Mouse (Mus musculus): ENCODE data around the gene Slco4a1. TPM values are rescaled to one million over a fixed set of nuclear protein-coding genes. Genes with fewer than 3 reads are reported as not detected.

Gene Slco4a1
- total RNA-seq, 1 experiment: 14.7 TPM

DNA sequence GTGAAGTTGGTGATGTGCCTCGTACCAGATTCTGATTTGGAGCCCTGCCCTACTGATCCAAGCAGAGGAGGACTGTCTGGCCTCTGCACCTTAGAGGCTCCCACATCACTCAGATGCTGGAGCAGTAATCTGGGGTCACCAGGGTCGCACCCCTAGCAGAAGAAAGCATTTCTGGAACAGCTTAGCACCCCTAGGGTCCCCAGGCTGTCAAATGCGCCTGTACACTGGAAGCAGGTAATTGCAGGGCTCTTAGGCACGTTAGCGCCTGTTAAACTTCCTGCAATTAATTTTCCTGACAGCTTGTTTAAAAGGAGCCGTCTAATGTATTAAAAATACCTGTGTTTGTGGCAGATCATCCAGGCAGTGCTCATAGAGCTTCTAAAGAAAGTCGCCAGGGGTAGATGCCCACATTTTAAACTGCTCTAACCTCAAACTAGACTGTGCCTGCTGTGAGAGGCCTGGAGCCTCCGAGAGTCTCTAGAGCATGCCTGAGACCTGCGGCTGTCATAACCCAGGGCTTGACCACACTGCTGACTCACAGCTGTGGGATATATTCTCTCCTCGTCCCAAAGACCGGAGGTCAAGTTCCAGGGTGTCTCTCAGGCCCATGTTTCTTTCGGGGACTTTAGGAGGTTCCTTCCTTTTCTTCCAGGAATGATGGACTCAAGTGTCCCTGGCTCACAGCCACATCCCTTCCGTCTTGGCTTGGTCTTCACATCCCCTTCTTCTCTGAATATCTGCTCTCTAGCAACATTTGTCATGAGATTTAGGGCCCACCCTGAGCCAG lies 56.0 kb downstream of the Slco4a1 start:
- TF ChIP-seq HCFC1 (IDR thresholded peaks at IDR 0.05; ENCODE audit: borderline replicate concordance, insufficient read depth, low read length) (no peak), MAFK (IDR thresholded peaks at IDR 0.05; ENCODE audit: insufficient read depth, low read depth, low read length) (no peak), ZC3H11A (IDR thresholded peaks at IDR 0.05; ENCODE audit: borderline replicate concordance, low read depth, low read length) (no peak), ZNF384 (IDR thresholded peaks at IDR 0.05; ENCODE audit: low read depth, low read length) (no peak), CHD2 (IDR thresholded peaks at IDR 0.05; ENCODE audit: low read depth, low read length) (no peak)
- Histone ChIP-seq H3K27ac (ENCODE audit: insufficient read depth, low read depth, low read length, poor library complexity, severe bottlenecking) (no peak overlapping the region), H3K4me1 (ENCODE audit: control insufficient read depth in 2 of 2, insufficient read depth in 2 of 2, low read length in 2 of 2, poor library complexity in 1 of 2) (0 out of 4 replicates have a peak, but pooled peaks cover 0 to 5% of the 10 kb centered on the region in 2 experiments), H3K9ac (ENCODE audit: insufficient read depth, low read depth, low read length, poor library complexity, severe bottlenecking) (no peak overlapping the region), H3K4me3 (ENCODE audit: insufficient read depth in 1 of 2, low read depth in 1 of 2, low read length in 2 of 2, poor library complexity in 1 of 2, severe bottlenecking in 1 of 2) (no peak overlapping the region), H3K9me3 (ENCODE audit: control insufficient read depth, insufficient read depth, low read depth, low read length) (no peaks in the 10 kb centered on the region), H3K36me3 (ENCODE audit: control insufficient read depth, insufficient read depth, low read length, poor library complexity, severe bottlenecking) (no peaks in the 10 kb centered on the region)
- no peak for DNase-seq (ENCODE audit: low read depth, low spot score)
- in situ Hi-C loops (cut with MboI; ENCODE audit: low sequenced_read_pairs in 2 of 2, unreplicated experiment in 2 of 2): no loop called here

GRCm38 (mm10) chr2:180513019-180513418 lies 57.0 kb downstream of the Slco4a1 start:
- in situ Hi-C loops (cut with MboI; ENCODE audit: low sequenced_read_pairs in 2 of 2, unreplicated experiment in 2 of 2): no loop called here
- Histone ChIP-seq H3K4me1 (ENCODE audit: control insufficient read depth in 2 of 2, insufficient read depth in 2 of 2, low read length in 2 of 2, poor library complexity in 1 of 2) (0 out of 4 replicates have a peak, but pooled peaks cover 0 to 5% of the 10 kb centered on the region in 2 experiments), H3K4me3 (ENCODE audit: insufficient read depth in 1 of 2, low read depth in 1 of 2, low read length in 2 of 2, poor library complexity in 1 of 2, severe bottlenecking in 1 of 2) (no peak overlapping the region), H3K9me3 (ENCODE audit: control insufficient read depth, insufficient read depth, low read depth, low read length) (no peaks in the 10 kb centered on the region), H3K9ac (ENCODE audit: insufficient read depth, low read depth, low read length, poor library complexity, severe bottlenecking) (no peak overlapping the region), H3K36me3 (ENCODE audit: control insufficient read depth, insufficient read depth, low read length, poor library complexity, severe bottlenecking) (no peaks in the 10 kb centered on the region), H3K27ac (ENCODE audit: insufficient read depth, low read depth, low read length, poor library complexity, severe bottlenecking) (no peak overlapping the region)
- TF ChIP-seq ZC3H11A (IDR thresholded peaks at IDR 0.05; ENCODE audit: borderline replicate concordance, low read depth, low read length) (no peak), HCFC1 (IDR thresholded peaks at IDR 0.05; ENCODE audit: borderline replicate concordance, insufficient read depth, low read length) (no peak), MAFK (IDR thresholded peaks at IDR 0.05; ENCODE audit: insufficient read depth, low read depth, low read length) (no peak), ZNF384 (IDR thresholded peaks at IDR 0.05; ENCODE audit: low read depth, low read length) (no peak), CHD2 (IDR thresholded peaks at IDR 0.05; ENCODE audit: low read depth, low read length) (no peak)
- no peak for DNase-seq (ENCODE audit: low read depth, low spot score)

DNA sequence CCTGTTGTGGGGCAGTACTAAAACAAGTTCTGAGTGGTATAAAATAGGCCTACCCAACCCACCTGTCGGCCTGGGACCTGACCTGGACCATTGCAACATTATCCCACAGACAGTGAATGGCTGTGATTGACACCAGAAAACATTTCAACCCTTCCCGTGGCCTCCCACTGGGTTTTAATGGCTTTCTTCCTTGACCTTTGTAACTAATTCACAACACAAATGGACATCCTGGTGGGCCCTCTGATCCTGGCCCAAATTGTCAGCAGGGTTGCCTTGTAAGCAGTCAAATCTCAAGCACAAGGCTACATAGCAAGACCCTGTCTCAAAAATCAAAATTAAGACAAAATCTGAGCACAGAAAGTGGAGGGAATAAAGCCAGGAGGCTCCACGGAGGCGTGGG lies 57.8 kb downstream of the Slco4a1 start:
- Histone ChIP-seq H3K36me3 (ENCODE audit: control insufficient read depth, insufficient read depth, low read length, poor library complexity, severe bottlenecking) (no peaks in the 10 kb centered on the region), H3K4me1 (ENCODE audit: control insufficient read depth in 2 of 2, insufficient read depth in 2 of 2, low read length in 2 of 2, poor library complexity in 1 of 2) (0 out of 4 replicates have a peak, but pooled peaks cover 0 to 5% of the 10 kb centered on the region in 2 experiments), H3K9me3 (ENCODE audit: control insufficient read depth, insufficient read depth, low read depth, low read length) (no peaks in the 10 kb centered on the region), H3K9ac (ENCODE audit: insufficient read depth, low read depth, low read length, poor library complexity, severe bottlenecking) (no peak overlapping the region), H3K27ac (ENCODE audit: insufficient read depth, low read depth, low read length, poor library complexity, severe bottlenecking) (no peak overlapping the region), H3K4me3 (ENCODE audit: insufficient read depth in 1 of 2, low read depth in 1 of 2, low read length in 2 of 2, poor library complexity in 1 of 2, severe bottlenecking in 1 of 2) (no peak overlapping the region)
- in situ Hi-C loops (cut with MboI; ENCODE audit: low sequenced_read_pairs in 2 of 2, unreplicated experiment in 2 of 2): no loop called here
- peak; percentile 16 for DNase-seq (ENCODE audit: low read depth, low spot score)
- no peak for TF ChIP-seq HCFC1 (IDR thresholded peaks at IDR 0.05; ENCODE audit: borderline replicate concordance, insufficient read depth, low read length)

GRCm38 (mm10) chr2:180521437-180522221 lies 65.6 kb downstream of the Slco4a1 start:
- no peak overlapping the region for H3K27ac ChIP-seq (ENCODE audit: insufficient read depth, low read depth, low read length, poor library complexity, severe bottlenecking)
- no peaks in the 10 kb centered on the region for H3K36me3 ChIP-seq (ENCODE audit: control insufficient read depth, insufficient read depth, low read length, poor library complexity, severe bottlenecking)
- TF ChIP-seq ZC3H11A (IDR thresholded peaks at IDR 0.05; ENCODE audit: borderline replicate concordance, low read depth, low read length): no peak
- no peak for TF ChIP-seq HCFC1 (IDR thresholded peaks at IDR 0.05; ENCODE audit: borderline replicate concordance, insufficient read depth, low read length)
- TF ChIP-seq CHD2 (IDR thresholded peaks at IDR 0.05; ENCODE audit: low read depth, low read length): no peak
- no peak for TF ChIP-seq MAFK (IDR thresholded peaks at IDR 0.05; ENCODE audit: insufficient read depth, low read depth, low read length)
- no peak for TF ChIP-seq ZNF384 (IDR thresholded peaks at IDR 0.05; ENCODE audit: low read depth, low read length)
- no peaks in the 10 kb centered on the region; a peak in 1 of 4 replicates for H3K4me1 ChIP-seq (ENCODE audit: control insufficient read depth in 2 of 2, insufficient read depth in 2 of 2, low read length in 2 of 2, poor library complexity in 1 of 2)
- in situ Hi-C loops (cut with MboI; ENCODE audit: low sequenced_read_pairs in 2 of 2, unreplicated experiment in 2 of 2): no loop called here
- H3K9me3 ChIP-seq (ENCODE audit: control insufficient read depth, insufficient read depth, low read depth, low read length): no peaks in the 10 kb centered on the region
- no peak overlapping the region for H3K4me3 ChIP-seq (ENCODE audit: insufficient read depth in 1 of 2, low read depth in 1 of 2, low read length in 2 of 2, poor library complexity in 1 of 2, severe bottlenecking in 1 of 2)
- no peak for DNase-seq (ENCODE audit: low read depth, low spot score)
- H3K9ac ChIP-seq (ENCODE audit: insufficient read depth, low read depth, low read length, poor library complexity, severe bottlenecking): no peak overlapping the region

Measured in ES-E14 (cell line).